Mouse (Mus musculus): Measurements from ENCODE around the gene Pgm3.

Pgm3 gene

DNA sequence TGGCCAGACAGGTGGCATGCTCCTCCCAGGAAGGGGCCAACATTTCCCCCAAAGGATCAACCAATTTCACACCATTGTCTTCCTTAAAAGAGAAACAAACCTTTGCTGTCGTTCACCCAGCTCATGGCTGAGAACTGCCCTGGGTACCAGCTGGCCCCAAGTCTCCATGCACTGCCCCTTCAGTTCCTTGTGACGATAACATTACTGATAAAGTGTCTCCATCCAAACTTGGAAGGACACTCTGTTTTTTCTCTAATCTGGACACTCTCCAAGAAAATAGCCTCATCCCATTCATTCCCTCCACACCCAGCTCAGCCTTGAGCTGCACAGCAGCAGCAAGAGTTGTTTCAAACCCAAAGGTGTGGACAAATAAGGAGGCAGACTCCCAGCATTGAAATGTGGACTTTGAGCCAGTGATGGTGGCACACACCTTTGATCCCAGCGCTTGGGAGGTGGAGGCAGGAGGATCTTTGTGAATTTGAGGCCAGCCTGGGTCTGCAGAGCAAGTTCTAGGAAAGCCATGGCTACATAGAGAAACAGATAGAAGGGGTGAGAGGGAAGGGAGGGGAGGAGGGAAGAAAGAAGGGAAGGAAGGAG, 2.2 kb downstream of the Pgm3 start:
- no peak for ATAC-seq (ENCODE audit: low TSS enrichment)

DNA sequence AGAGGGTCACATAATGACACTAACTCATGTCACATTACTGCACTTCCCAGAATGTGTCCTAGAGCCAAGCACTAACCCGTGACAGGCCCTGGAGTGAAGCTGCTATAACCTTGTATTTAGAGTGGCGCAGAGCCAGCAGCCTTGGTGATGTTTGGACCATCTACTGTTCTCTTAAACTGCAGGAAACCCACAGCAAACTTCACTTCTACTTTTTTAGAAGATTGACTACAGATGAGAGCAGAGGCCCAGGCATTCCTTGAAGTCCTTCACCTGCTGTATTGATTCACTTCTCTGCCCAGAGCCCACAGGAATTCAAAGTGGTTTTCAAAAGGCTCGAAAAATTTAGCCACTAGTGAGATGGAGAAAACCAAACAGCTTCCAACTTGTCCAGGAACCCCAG, 11.1 kb downstream of the Pgm3 start:
- no peak for ATAC-seq (ENCODE audit: low TSS enrichment)

DNA sequence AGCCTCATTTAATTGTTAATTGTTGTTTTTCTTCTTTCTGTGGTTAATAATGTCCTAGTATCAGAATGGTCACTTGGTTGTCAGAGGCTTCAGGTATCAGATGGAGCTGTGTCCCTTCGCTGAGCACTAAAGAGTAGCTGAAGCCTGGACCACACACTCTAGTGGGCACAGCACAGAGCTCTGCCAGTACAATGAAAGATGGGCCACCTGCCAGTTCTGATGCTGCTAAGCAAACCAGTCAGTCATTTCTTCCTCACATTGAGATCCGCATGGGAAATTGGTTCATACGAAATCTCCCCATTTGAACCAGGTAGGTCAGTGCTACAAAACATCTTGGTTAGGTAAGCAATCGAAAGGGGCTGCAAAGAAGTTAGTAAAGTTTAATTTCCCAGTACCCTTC, 17.0 kb downstream of the Pgm3 start:
- no peak for ATAC-seq (ENCODE audit: low TSS enrichment)

DNA sequence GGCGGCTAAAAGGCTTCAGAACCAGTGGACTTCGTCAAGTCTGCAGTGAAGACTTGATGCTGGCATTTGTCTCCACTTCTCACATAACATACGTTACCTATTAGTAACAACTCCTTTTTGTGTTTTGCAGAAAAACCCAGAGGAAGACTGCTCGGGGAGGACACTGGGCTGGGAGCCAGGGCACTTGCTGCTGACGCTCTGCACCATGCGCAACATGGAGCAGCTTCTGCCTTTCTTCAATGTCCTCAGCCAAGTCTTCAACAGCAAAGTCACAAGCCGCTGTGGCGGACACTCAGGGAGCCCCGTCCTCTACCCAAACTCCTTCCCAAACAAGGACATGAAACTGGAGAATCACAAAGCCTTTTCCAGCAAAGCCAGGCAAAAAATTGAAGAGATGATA, 17.8 kb downstream of the Pgm3 start:
- no peak for ATAC-seq (ENCODE audit: low TSS enrichment)

DNA sequence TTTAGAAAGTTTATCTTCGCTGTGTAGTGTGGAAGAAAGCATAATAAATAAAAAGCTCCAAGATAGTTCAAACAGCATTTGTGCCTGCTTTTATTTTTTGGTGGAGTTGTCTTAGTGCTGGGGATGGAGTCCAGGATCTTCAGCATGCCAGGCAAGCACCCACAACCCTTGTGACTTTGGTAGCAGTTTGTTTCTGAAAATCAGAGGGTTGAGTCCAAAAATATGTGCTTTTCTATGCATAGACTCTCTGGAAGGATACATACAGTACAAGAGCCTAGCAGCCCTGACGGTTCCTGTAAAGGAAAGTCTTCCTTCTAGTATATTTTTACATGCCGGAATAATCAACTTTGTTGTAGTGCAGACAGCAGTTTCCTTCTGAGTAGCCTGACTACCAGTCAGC, 20.9 kb downstream of the Pgm3 start:
- ATAC-seq (ENCODE audit: low TSS enrichment), result peak; percentile 73

DNA sequence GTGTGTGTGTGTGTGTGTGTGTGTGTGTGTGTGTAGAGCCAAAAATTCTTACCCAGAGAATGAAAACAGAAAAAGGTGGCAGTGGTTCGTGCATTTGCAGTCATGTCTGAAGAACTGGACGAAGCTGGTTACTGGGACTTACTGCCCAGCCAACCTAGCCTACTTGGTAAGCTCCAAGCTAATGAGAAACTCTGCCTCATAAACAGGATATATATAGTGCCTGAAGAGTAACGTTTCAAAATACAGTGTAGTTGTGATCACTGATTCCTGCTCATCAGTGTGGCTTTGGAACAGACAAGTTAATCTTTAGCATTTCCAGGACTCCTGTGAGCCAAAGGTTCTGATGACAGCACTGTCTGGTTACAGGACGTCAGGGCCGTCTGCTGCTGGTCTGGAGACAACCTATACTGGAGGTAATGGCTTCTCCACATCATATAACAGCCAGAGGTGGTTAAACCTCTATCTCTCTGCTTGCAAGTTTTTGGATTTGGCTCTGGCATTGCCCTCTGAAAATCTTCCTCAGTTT, 21.9 kb downstream of the Pgm3 start:
- ATAC-seq (ENCODE audit: low TSS enrichment), result no peak

DNA sequence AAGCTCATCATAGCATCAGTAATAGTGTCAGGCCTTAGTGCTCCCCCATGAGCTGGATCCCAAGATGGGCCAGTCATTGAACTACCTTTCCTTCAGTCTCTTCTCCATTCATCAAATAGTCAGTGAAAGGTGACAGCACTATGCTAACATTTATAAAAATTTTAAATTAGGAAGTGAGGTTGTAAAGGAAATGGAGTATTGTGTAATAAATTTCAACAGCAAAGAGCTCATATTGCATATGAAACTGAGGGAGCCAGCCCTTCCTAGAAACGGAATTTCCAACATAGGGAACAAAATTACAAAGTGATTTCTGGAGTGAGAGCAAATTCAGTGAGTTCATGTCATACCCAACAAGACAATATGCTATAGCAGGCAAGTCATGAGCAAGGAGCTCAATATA, 27.1 kb downstream of the Pgm3 start:
- no peak for ATAC-seq (ENCODE audit: low TSS enrichment)

DNA sequence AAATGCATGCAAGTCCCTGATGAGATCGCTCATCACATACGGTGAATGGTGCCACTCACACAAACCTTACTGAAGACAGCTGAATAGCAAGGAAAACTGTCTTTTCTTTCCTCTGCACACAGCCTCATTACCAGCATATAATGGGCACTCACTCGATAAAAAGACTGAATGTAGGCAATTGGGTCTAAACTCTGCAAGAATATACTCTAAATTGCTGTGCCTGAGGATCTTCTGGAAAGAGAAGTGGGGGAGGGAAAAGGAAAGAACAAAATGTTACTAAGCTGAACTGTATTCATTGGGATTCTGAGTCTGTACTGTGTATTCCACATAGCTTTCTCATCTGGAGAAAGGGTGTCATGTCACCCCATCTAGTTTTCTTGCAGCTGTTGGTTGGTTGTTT, 28.2 kb downstream of the Pgm3 start:
- peak; percentile 77 for ATAC-seq (ENCODE audit: low TSS enrichment)

DNA sequence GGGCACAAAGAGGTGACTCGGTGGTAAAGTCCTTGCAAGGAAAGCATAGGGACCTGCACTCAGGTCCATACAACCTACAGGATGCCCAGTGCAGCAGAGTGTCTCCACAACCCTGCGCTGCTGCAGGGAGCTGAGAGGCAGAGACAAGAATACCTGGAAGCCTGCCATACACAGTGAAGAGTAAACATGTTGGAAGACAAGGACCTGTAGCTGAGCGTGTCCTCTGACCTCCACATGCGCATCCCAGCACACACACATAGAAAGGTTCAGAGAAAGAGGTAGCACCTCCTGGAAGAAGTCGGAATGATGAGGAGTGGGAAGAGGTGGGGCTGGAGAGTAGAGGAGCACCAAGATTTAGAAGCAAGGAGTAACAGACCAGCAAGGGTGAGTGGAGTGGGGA, 37.6 kb downstream of the Pgm3 start:
- no peak for ATAC-seq (ENCODE audit: low TSS enrichment)

DNA sequence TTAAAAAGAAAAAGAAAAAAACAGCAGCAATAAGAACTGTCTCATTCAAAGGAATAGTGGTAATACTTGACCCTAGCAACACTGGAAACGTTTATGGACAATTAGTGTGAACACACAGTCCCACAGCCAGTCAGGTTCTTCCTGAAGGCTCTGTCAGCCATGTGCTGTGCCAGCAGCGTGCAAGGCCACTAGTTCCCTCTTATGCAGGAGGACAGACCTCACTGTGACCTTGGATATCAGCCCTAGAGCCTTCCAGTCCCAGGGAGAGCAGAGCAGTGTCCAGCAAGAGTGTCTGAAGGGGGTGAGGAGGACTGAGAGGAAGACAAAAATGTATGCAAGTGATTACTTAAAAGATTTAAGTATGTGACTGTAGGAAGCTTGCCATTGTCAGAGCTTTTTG, 46.0 kb downstream of the Pgm3 start:
- no peak for ATAC-seq (ENCODE audit: low TSS enrichment)

DNA sequence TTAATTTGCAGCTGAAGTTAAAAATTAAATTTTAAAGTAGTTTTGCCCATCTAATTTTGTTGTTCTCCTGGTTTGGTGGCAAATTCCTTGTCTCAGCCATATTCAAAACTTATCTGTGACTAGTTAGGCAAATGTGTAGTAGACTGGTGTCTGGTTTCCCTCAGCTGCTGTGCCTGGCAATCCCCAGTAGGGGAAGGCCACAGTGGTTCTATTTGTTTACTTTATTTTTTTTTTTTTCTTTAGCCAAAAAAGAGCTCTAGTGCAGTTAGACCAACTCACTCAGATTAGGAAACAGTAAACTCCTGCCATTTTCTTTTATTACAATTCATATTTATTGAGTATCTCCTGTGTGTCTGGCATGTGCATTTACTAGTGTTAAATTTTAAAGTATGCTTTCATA, 49.3 kb downstream of the Pgm3 start:
- ATAC-seq (ENCODE audit: low TSS enrichment), result no peak

DNA sequence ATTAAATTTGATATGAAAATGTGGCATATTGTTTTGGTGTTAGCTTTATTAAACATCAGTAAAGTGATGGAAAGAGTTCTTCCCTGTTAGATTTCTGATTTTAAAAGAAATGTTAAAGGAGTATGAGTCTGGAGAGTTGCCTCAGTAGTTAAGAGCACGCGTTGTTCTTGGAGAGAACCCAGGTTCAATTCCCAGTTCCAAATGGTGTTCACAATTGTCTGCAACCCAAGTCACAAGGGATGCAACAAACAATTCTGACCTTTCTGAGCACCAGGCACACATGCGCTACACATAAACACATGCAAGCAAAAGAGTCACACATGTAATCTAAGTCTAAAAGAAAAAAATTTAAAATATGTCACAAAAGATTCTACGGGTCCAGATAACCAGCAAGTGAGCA, 56.8 kb downstream of the Pgm3 start:
- ATAC-seq (ENCODE audit: low TSS enrichment), result no peak

DNA sequence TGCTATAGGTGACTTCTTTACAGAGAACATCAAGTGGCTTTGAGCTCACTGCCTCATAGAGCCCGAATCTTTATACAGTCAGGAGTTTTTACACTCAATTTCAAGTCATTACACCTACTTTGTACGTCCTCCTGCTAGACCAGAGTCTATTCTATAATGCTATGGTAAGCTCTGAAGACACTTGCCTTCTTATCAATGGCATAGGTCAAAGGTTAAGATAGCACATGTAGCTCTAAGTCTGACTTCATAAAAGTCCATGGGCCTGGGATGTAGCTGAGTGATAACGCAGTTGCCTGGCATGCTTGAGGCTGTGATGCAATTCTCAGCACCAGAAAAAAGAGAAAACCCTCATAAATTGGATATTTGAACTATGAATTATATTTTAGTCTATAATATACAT, 57.3 kb downstream of the Pgm3 start:
- no peak for ATAC-seq (ENCODE audit: low TSS enrichment)

DNA sequence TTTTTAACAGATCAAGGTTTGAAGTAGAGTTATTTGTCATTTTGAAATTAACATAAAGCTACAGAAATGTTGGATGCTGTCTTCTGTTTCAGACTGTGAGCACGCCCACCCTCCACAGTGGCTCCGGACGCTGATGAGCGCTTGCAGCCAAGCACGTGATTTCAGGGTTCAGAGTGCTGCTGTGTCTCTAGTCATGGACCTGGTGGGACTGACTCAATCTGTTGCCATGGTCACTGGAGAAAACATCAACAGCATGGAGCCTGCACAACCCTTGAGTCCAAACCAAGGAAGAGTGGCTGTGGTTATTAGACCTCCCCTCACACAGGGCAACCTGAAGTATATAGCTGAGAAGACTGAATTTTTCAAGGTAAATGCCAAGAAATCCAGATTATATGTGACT, 57.9 kb downstream of the Pgm3 start:
- ATAC-seq (ENCODE audit: low TSS enrichment), result no peak

DNA sequence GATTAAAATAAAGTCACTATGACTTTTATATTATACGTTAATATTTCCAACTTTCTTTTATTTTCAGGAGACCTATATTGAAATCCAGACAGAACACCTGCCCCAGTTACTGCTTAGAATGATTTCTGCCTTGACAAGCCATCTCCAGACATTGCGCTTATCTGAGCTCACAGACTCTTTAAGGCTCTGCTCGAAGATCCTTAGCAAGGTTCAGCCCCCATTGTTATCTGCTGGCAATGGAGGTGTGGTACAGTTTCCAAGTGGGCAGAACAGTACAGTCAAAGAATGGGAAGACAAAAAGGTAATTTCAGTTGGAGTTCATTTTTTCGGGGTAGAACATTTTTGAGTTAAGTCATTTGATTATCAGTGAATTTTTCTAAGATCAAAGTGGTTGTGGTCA, 64.2 kb downstream of the Pgm3 start:
- no peak for ATAC-seq (ENCODE audit: low TSS enrichment)
